Mouse (Mus musculus): Measurements from ENCODE around the gene Lsm7.

Gene Lsm7

DNA sequence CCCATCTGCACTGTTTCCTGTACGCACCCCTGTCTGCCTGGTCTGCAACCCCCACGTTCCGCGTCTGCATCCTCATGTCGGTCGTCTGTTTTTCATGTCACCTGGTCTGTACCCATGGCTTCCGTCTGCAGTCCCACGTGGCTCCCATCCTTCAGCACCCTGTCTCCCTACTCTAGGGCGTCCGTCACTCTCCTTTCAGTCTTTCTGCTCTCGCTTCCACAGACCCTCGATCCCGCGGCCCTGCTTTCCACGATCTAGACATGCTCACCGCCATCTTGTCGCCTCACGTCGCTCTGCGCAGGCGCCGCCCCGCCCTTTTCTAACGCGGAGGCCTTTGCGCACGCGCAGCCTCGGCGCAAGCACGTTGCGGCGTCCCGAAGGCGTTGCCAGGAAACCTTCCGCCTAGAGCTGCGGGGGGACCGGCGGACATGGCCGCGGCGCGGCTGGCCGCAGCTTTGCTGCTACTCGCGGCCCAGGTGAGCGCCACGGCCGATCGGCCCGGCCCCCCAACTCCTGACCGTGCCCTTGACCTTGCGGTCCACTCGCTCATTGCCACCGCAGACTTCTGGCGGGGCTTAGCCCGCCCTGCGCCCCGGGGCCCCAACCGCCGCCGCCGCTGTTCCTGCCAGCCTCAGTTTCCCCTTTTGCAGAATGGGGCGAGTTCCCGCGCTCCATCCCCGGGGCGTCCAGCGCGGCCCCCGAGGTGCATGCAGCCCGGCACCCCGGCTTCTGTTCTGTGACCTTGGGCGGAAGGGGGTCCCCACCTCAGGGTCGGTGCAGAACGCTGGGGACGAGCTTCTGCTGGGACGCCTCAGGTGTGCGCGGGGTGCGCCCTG is at the start of gene Lsm7, which contains the start of gene Sppl2b:
Gene Lsm7 (minus strand): TSS at position 297 of the 836 bp plus-strand sequence.
Gene Sppl2b (plus strand): TSS at position 363 of the 836 bp plus-strand sequence.
- CTCF ChIA-PET = interaction anchor here in 3 of 4 experiments (0.6 to 2.2 kb wide), 9 partner anchors 18 to 984 kb away, joined by 3 to 10 read pairs (median 4); no protein-coding TSS in a partner anchor
- POLR2A ChIA-PET = interaction anchor here (0.5 to 6.4 kb wide), 35 partner anchors 8 to 180 kb away, joined by 3 to 49 read pairs (median 3); partner anchors contain the start of genes Ap3d1 (in 1 of the 4), Gadd45b (in 1 of the 4), Mknk2 (in 1 of the 4) and Tmprss9 (in 1 of the 4)

DNA sequence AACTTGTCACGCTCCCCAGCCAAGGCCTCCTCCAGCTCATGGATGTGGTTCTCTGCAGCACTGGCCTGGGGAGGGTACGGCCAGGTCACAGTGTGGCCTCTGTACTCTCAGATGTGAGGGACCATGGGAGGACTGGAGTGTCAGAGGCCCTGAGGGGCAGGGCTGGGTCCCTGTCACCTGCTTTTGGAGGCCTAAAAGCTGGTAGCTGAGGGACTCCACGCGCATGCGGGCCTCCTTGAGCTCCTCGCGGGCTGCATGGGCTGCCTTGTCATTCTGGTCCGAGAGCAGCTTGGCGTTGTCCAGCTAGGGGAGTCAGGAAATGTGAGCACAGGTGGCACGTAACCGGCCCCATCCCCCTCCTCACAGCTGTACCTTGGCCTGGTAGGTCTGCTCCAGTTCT is 49.7 kb upstream of the Lsm7 start:
- ChIA-PET POLR2A (interaction anchor here in 3 of 4 experiments (0.6 to 5.8 kb wide), 27 partner anchors 8 to 271 kb away, joined by 3 to 64 read pairs (median 4); partner anchors contain the start of genes Gadd45b (in 2 of the 3), Ap3d1 (in 1 of the 3), Eef2 (in 1 of the 3) and Lmnb2 (in 1 of the 3)), CTCF (interaction anchor here in 2 of 4 experiments (0.7 to 1.6 kb wide), 5 partner anchors 13 to 179 kb away, joined by 3 to 6 read pairs (median 4); partner anchors contain the start of gene Lmnb2 (in 1 of the 2))

DNA sequence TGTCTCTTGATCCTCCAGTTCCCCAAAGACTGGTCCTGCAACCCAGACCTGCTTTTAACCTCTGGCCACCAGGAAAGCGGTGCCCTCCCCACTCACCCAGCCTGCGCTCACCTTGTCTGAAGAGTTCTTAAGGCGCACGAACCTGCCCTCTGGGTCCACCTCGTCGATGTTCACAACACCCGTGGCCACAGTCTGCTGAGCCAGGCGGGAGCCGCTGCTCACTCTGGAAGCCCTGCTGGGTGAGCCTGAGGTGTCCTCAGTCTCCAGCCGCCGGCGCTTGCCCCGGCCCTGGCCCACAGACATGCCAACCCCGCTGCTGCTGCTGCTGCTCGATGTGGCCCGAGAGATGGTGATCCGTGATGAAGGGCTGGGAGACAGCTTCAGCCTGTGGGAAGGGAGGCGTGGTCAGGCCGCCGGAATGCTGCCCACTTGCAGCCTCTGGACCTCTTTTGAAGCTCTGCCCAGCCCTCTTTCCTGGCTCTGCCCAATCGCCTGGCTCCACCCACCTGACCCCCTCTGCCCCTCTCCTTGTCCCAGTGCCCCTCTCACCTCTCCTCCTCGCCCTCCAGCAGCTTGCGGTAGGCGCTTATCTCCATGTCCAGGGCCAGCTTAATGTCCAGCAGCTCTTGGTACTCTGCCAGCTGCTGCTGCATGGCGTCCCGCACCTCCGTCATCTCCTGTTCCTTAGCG is 49.1 kb upstream of the Lsm7 start:
- POLR2A ChIA-PET = interaction anchor here in 3 of 4 experiments (0.6 to 5.8 kb wide), 24 partner anchors 8 to 272 kb away, joined by 3 to 64 read pairs (median 4); partner anchors contain the start of genes Gadd45b (in 2 of the 3), Lmnb2 (in 2 of the 3), Ap3d1 (in 1 of the 3) and Eef2 (in 1 of the 3)

DNA sequence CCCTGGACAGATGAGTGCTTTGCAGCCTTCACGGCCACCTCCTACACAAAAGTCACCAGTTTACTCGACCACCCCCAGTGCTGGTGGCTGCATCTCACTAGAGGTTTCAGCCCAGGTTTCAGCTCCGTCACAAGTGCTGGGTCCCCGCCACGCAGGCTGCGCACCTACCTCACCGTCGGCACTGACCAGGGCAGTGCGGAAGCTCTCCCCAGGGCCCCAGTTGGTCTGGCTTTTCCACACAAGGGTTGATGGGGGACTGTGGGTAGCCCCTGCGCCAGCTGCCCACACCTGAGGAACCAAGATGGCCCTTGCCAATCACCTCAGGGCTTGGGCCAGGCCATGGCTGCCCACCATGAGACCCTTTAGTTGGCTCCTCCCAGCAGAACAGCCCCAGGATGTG is 48.3 kb upstream of the Lsm7 start:
- CTCF ChIA-PET = no interaction called here
- POLR2A ChIA-PET = interaction anchor here in 2 of 4 experiments (1.2 to 5.8 kb wide), 4 partner anchors 15 to 58 kb away, joined by 4 to 64 read pairs (median 32); partner anchors contain the start of genes Gadd45b (in 2 of the 2) and Lmnb2 (in 1 of the 2)

More for the DNA sequence above, 49.1 kb upstream of the Lsm7 start:
- CTCF ChIA-PET = interaction anchor here in 2 of 4 experiments (0.5 to 1.6 kb wide), 5 partner anchors 14 to 156 kb away, joined by 3 to 6 read pairs (median 4); partner anchors contain the start of genes Gadd45b (in 1 of the 2) and Lmnb2 (in 1 of the 2)

DNA sequence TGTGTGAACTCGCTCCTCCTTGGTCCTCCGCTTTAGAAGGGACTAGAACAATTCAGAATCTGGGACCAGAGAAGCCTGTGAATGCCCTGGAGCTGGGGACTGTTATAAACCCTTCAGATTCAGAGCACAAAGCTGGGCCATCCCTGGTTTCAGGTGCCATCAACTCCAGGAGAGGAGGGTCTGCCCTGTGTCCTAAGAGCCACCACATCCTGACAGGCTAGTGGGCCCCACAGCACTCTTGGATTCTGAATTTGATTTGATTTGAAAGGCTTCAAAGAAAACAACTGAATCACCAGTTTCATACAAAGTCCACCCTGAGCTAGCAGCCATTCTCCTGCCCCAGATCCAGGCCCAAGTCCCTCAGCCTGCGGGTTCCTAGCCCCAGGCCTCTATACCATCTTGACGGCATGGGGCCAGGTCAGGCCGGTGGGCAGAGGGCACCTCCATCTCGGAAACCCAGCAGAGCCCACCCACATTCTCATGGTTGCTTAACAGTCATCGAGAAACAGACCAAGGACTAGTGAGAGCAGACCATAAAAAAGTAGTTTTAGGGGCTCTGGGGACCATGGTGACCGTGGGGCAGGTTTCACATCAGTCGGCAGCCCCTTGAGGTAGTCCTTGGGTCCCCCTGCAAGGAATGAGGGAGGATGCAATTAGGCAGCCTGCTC is 47.4 kb upstream of the Lsm7 start:
- ChIA-PET POLR2A (interaction anchor here in 3 of 4 experiments (0.6 to 5.8 kb wide), 12 partner anchors 11 to 281 kb away, joined by 3 to 64 read pairs (median 6); partner anchors contain the start of genes Gadd45b (in 2 of the 3), Lmnb2 (in 2 of the 3) and 4930442H23Rik (in 1 of the 3)), CTCF (interaction anchor here (0.6 to 3.0 kb wide), 5 partner anchors 21 to 155 kb away, joined by 3 to 21 read pairs (median 3); no protein-coding TSS in a partner anchor)

DNA sequence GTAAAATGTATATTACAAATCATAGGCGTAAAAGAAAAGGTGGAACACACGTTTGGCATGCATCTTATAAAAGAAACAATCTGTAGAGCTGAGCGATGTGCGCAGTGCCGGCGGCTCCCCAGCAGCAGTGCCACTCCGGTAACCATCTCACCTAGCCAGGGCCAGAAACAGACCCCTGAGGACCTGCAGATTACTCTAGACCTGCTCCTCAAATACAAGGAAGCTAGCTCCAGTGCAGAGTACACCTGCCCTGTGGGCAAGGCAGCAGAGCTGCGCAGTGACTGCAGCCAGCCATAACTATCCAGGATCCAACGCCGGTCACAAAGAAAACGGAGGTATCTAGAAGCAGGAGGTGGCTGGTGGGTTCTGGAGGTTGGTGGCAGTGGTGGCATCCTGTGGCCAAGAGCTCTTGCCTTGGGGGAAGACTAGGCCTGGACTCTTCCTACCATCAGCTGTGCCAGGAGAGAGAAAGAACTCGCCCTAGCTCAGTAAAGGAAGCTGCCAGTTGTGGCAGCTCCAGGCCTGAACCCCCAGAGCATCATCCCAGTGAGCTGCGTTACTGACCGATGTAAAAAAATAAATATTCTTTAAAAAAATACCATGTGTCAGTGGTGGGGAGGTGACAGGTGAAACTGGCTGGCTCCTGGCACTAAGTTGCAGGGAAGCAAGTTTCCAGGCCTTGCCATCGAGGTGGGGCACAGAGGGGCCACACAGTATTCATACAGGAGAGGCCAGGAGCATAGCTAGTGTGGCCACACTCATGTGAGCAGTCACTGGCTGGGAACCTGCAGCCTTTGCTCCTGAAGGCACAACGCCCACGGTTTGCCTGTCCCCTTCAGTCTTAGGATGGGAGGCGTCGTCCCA is 46.6 kb upstream of the Lsm7 start:
- ChIA-PET CTCF (interaction anchor here (0.6 to 3.0 kb wide), 9 partner anchors 21 to 181 kb away, joined by 3 to 21 read pairs (median 3); partner anchors contain the start of gene Slc39a3 (in 1 of the 4)), POLR2A (interaction anchor here in 3 of 4 experiments (0.6 to 5.8 kb wide), 28 partner anchors 12 to 391 kb away, joined by 3 to 64 read pairs (median 6); partner anchors contain the start of genes Gadd45b (in 2 of the 3), Lmnb2 (in 2 of the 3), 4930442H23Rik (in 1 of the 3) and Ap3d1 (in 1 of the 3))

DNA sequence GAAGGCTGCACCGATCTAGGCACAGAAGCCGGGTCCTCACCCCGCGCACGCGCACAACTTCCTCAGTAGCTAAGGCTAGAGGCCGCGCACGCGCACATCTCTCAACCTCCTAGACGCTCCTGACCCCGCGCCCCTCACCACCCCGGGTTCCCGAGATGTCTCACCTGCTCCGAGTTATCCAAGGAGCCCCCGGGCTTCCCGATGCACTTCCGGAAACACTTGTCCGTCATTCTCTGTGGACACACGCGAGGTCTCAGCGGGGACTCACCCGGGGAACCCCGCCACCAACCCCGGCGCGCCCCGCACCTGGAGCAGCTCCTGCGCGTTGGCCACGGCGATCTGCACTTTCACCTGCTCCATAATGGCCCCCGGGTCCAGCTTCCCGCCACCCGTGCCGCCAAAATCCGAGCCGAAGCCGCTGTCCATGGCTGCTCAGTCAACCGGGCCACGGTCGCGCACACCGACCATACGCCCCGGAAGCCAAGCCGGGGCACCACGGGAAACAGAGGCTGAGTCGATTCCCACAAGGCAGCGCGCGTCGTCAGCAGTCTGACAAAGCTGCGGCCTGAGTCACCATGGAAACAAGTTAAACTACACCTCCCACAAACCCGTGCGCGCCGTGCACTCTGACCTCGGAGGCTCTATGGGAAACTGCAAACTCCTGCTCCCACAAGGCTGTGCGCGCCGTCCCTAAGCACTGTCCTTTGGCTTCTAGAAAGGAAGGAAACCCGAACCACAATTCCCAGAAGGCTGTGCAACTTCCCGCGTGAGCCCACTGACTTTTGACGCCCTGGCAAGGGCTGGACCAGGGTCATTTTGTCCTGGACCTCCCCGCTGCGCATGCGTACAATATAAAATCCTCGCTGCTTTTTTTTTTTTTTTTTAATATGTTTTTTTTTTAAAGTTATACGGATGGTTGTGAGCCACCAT is 45.6 kb upstream of the Lsm7 start, which contains the start of gene Timm13:
Gene Timm13 (minus strand): TSS at position 652 of the 930 bp plus-strand sequence.
- ChIA-PET CTCF (interaction anchor here (0.5 to 3.0 kb wide), 31 partner anchors 17 to 704 kb away, joined by 3 to 21 read pairs (median 3); partner anchors contain the start of genes Gadd45b (in 2 of the 4), Diras1 (in 1 of the 4) and Lmnb2 (in 1 of the 4)), POLR2A (interaction anchor here (0.5 to 5.8 kb wide), 84 partner anchors 9 to 1031 kb away, joined by 3 to 64 read pairs (median 4); partner anchors contain the start of genes Gadd45b (in 4 of the 4), Lmnb2 (in 3 of the 4), Map2k2 (in 3 of the 4) and Ap3d1 (in 2 of the 4))

DNA sequence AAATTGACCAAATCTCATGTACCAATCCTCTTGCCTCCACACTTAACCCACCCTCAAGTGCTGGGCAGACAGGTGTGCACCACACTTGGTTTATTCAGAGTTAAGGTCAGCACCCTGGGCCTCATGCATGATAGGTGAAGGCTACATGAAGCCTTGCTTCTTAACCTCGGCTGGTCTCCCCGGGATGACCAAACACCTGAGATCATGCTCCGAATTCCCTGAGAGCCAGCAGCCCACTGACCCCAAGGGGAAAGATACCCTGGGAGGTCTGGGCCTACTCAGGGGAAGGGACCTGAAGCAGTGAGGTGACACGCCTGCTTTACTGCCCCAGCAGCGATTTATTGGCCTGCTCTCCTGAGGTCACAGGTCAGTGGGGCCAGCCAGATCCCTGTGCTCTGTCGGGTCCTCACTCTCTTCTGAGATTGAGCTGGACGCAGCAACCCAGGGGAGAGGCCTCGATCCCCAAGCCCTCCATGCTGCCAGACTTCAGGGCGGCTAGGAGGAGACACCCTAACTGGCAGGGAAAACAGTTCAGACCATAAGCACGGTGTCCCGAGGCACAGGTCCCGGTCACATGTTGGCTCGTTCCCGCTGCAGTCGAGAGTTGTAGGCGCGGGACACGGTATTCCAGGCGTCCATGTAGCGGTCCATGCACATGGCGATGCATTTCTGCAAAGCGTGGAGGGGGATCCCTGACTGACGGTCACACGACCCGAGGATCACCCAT is 44.7 kb upstream of the Lsm7 start:
- ChIA-PET CTCF (interaction anchor here (0.5 to 3.0 kb wide), 21 partner anchors 17 to 393 kb away, joined by 3 to 21 read pairs (median 4); partner anchors contain the start of genes Gadd45b (in 2 of the 4) and Lmnb2 (in 1 of the 4)), POLR2A (interaction anchor here (0.5 to 5.8 kb wide), 74 partner anchors 8 to 393 kb away, joined by 3 to 64 read pairs (median 4); partner anchors contain the start of genes Gadd45b (in 4 of the 4), Lmnb2 (in 3 of the 4), Map2k2 (in 2 of the 4) and Slc39a3 (in 2 of the 4))

DNA sequence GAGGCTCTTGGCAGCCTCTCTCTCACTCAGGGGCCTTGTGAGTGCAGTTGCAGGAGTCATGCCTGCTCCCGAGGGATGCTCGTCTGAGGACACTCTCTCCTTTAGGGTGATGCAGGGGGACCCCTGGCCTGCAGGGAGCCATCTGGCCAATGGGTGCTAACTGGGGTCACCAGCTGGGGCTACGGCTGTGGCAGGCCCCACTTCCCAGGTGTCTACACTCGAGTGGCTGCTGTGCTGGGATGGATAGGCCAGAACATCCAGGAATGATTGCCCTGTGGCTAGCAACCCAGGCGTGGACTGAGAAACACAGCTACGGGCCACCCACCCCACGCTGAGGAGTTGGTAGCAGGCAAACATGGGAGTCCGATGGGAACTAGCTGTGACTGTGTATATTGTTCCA is 44.1 kb upstream of the Lsm7 start:
- POLR2A ChIA-PET = interaction anchor here in 3 of 4 experiments (0.5 to 4.0 kb wide), 9 partner anchors 10 to 245 kb away, joined by 3 to 22 read pairs (median 6); partner anchors contain the start of gene Lmnb2 (in 1 of the 3)
- CTCF ChIA-PET = interaction anchor here in 1 of 4 experiments (4.6 kb wide), 1 partner anchor 18 kb away, joined by 21 read pairs; no protein-coding TSS in a partner anchor

DNA sequence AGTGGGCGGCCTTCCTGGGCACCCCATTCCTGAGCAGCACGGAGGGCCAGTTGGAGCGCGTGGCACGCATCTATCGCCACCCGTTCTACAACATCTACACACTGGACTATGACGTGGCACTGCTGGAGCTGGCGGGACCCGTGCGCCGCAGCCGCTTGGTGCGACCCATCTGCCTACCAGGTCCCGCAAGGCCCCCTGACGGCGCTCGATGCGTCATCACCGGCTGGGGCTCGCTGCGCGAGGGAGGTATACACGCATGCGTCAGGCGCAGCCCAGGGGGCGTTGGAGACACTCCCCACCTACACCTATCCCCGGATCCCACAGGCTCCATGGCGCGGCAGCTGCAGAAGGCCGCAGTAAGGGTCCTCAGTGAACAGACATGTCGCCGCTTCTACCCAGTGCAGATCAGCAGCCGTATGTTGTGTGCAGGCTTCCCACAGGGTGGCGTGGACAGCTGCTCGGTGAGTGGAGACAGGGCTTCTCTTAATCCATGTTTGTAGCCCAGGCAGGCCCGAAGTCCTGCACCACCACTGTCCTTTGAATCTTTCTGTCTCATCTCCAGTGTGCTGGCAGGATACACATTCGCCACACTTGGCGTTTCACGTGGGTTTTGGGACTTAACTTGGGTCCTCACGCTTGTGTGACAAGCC is 43.0 kb upstream of the Lsm7 start:
- ChIA-PET POLR2A (interaction anchor here in 3 of 4 experiments (0.7 to 4.0 kb wide), 9 partner anchors 9 to 155 kb away, joined by 3 to 22 read pairs (median 4); partner anchors contain the start of genes Gadd45b (in 2 of the 3) and Lmnb2 (in 1 of the 3)), CTCF (interaction anchor here in 2 of 4 experiments (0.8 to 4.6 kb wide), 5 partner anchors 17 to 548 kb away, joined by 3 to 21 read pairs (median 5); no protein-coding TSS in a partner anchor)

DNA sequence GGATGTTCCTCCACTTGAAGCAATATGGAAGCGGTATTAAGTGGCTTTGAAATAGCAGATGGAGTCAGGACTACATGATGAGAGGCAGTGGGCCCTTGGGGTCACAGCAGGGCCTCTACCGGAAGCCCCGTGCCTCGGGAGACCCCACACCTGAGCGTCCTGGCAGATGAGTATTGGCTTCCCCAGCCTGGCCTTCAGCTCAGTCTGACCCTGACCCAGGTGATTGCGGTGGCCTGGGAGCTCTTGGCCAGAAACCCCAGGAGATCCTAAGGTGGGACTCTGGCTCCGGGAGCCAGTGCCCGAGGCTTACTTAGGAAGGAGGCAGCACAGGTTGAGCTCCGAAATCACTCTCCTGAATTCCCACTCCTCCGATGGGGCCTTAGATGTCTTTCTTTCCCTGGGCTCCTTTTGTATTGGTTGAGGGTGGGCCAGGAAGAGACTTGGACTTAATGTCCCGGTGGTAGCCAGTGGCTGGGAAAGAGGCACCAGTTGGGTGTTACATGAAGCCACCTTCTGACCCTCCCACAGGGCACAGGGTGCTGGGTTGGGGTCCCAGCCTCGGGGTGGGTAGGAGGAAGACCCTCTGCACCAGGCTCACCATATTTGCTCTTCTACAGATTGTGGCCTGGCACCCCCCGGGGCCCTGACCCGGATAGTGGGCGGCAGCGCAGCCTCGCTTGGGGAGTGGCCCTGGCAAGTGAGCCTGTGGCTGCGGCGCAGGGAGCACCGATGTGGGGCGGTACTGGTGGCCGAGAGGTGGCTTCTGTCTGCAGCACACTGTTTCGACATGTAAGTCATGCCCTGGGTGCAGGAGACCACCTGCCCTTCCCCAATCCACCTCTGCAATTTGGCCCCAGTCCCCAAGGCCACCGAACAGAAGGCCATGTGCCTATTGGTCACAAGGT is 41.8 kb upstream of the Lsm7 start:
- CTCF ChIA-PET = interaction anchor here in 3 of 4 experiments (0.5 to 4.6 kb wide), 10 partner anchors 13 to 392 kb away, joined by 3 to 21 read pairs (median 5); no protein-coding TSS in a partner anchor
- POLR2A ChIA-PET = interaction anchor here in 3 of 4 experiments (0.6 to 4.0 kb wide), 18 partner anchors 8 to 297 kb away, joined by 3 to 22 read pairs (median 4); partner anchors contain the start of genes Gadd45b (in 3 of the 3), Amh (in 1 of the 3), Dot1l (in 1 of the 3) and Lmnb2 (in 1 of the 3)

DNA sequence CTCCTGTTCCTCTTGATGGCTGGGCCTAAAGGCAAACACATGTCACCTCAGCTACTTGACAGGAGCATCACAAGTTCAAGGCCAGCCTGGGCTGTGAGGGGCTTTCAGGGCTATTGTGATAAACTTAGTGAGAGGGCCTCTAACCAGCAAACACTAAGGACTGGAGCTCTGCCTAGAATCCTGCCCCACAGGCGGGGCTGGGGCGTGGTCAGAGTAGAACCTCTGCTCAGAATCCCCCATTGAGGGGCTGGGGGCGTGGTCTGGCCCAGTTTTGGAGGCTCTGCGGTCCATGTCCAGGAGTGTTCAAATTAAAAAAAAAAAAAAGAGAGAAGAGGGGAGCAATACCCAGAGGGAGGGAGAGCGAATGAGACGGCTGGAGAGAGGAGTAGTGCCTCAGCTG is 40.7 kb upstream of the Lsm7 start:
- ChIA-PET POLR2A (interaction anchor here in 3 of 4 experiments (0.6 to 2.9 kb wide), 24 partner anchors 9 to 298 kb away, joined by 3 to 19 read pairs (median 4); partner anchors contain the start of genes Gadd45b (in 3 of the 3), Dot1l (in 1 of the 3) and Lmnb2 (in 1 of the 3)), CTCF (interaction anchor here (0.9 to 4.6 kb wide), 9 partner anchors 12 to 99 kb away, joined by 3 to 21 read pairs (median 4); partner anchors contain the start of gene Amh (in 1 of the 4))
